9 mouse cellular contexts compared by ENCODE assay signal in genomic region chr13:97193420-97193819, GRCm38 (mm10). TPM values are rescaled to one million over a fixed set of nuclear protein-coding genes. Genes with fewer than 3 reads are reported as not detected.
DNase-seq lines count a peak whose midpoint lies in the region; ATAC-seq lines count a peak whose summit lies in the region.
"Had no signal": no experiment of that assay in that cellular context is flagged by ENCODE, and none has a peak within 500 bp of the region (broad histone marks: within the 10 kb centered on the region; RNA-seq: fewer than 3 reads in every experiment).

No protein-coding gene starts in this region.

- no peak overlapping the region for H3K4me2 ChIP-seq in embryonic facial prominence, embryonic 14.5 days (ENCODE audit: low read depth, low read length)

- H3K4me3 ChIP-seq in embryonic facial prominence, embryonic 14.5 days (ENCODE audit: low read depth, low read length): no peak overlapping the region
- H3K4me3 ChIP-seq in embryonic facial prominence, embryonic 10.5 days: no peak overlapping the region

- no peaks in the 10 kb centered on the region for H3K27me3 ChIP-seq in embryonic facial prominence, embryonic 14.5 days (replicated peaks; ENCODE audit: control insufficient read depth, insufficient read depth, low read length)
- H3K27me3 ChIP-seq in embryonic facial prominence, embryonic 10.5 days (replicated peaks; ENCODE audit: low read depth, poor library complexity, severe bottlenecking): peaks cover 11% of the 10 kb centered on the region

- DNase-seq in embryonic facial prominence, embryonic 14.5 days (ENCODE audit: low spot score): peak; percentile 80
- no peak for DNase-seq in embryonic facial prominence, embryonic 10.5 days (ENCODE audit: low spot score)
- peak; percentile 52 for DNase-seq in 3T3-L1 (ENCODE audit: low read depth, low spot score)
- peak; percentile 96 for DNase-seq in cerebellum, postnatal 10 days
- peak; percentile 70 to 74 for DNase-seq in heart, postnatal 36 days
- DNase-seq in left cerebral cortex, postnatal 25 days (ENCODE audit: low spot score in 2 of 2): peak; percentile 56 to 76
- DNase-seq in testis, postnatal 14 days (ENCODE audit: low spot score): peak; percentile 32
- DNase-seq in retina, postnatal 1 day: no peak

- intact Hi-C loops in heart, postnatal 36 days (cut with DNase I): loop anchor here (10.0 kb wide), 1 partner anchor 1071 kb away; the partner anchor contains the start of genes Ankra2 and Utp15
- intact Hi-C loops in left cerebral cortex, postnatal 25 days (cut with DNase I): no loop called here

- H3K4me1 ChIP-seq in embryonic facial prominence, embryonic 14.5 days (ENCODE audit: control insufficient read depth, insufficient read depth, low read length): no peaks in the 10 kb centered on the region; the same call in 1 of the 2 replicates
- H3K4me1 ChIP-seq in embryonic facial prominence, embryonic 10.5 days: peaks cover 17% of the 10 kb centered on the region; the same call in 1 of the 2 replicates

- H3K36me3 ChIP-seq in embryonic facial prominence, embryonic 14.5 days (ENCODE audit: control insufficient read depth, insufficient read depth, low read length): 0 out of 2 replicates have a peak, but pooled peaks cover 4% of the 10 kb centered on the region
- H3K36me3 ChIP-seq in embryonic facial prominence, embryonic 10.5 days (replicated peaks): 0 out of 2 replicates have a peak, but pooled peaks cover 3% of the 10 kb centered on the region

- no peak for ATAC-seq in embryonic facial prominence, embryonic 14.5 days (ENCODE audit: low read depth)

- no peak overlapping the region for H3K9ac ChIP-seq in embryonic facial prominence, embryonic 14.5 days (ENCODE audit: low read depth, low read length)

- H3K9me3 ChIP-seq in embryonic facial prominence, embryonic 14.5 days (ENCODE audit: control insufficient read depth, low read length): no peaks in the 10 kb centered on the region
- no peaks in the 10 kb centered on the region for H3K9me3 ChIP-seq in embryonic facial prominence, embryonic 10.5 days

- no peak overlapping the region for H3K27ac ChIP-seq in embryonic facial prominence, embryonic 14.5 days (replicated peaks; ENCODE audit: low read depth, low read length)
- no peak overlapping the region for H3K27ac ChIP-seq in embryonic facial prominence, embryonic 10.5 days (replicated peaks)
- H3K27ac ChIP-seq: kidney, postnatal 0 days had no signal

- WGBS in embryonic facial prominence, embryonic 14.5 days: 47% methylated on average over 7 of the region's 7 CpGs
- WGBS in embryonic facial prominence, embryonic 10.5 days: 72% methylated on average over 7 of the region's 7 CpGs

RNA-seq across cellular contexts. Expression of gene Hexb, which starts 4.7 kb away (rescaled TPM):
- polyA plus RNA-seq in embryonic facial prominence, embryonic 14.5 days (2014; fragmentation: Nextera tagmentation; extraction: Ambion mirVana): 44.4 and 46.0 TPM in 2 replicates
- 14.1 and 18.4 TPM in 2 replicates for polyA plus RNA-seq in embryonic facial prominence, embryonic 10.5 days (2016; fragmentation: Nextera tagmentation; extraction: Ambion mirVana)
- total RNA-seq in heart, postnatal 36 days (2021): 10 to 100 TPM; 24.8 to 28.0 TPM
- total RNA-seq in left cerebral cortex, postnatal 25 days (2021): 100 to 1,000 TPM; 108 to 122 TPM

RNA-seq across cellular contexts. Expression of gene Enc1, which starts 47.5 kb away (rescaled TPM):
- 9.5 TPM in 2 replicates for polyA plus RNA-seq in embryonic facial prominence, embryonic 14.5 days (2014; fragmentation: Nextera tagmentation; extraction: Ambion mirVana)
- 5.6 and 6.8 TPM in 2 replicates for polyA plus RNA-seq in embryonic facial prominence, embryonic 10.5 days (2016; fragmentation: Nextera tagmentation; extraction: Ambion mirVana)
- 1 to 10 TPM; 4.7 to 8.1 TPM for total RNA-seq in heart, postnatal 36 days (2021)
- total RNA-seq in left cerebral cortex, postnatal 25 days (2021): 100 to 1,000 TPM; 573 to 716 TPM

RNA-seq across cellular contexts. Expression of gene Gfm2, which starts 55.7 kb away (rescaled TPM):
- polyA plus RNA-seq in embryonic facial prominence, embryonic 14.5 days (2014; fragmentation: Nextera tagmentation; extraction: Ambion mirVana): 21.7 and 23.1 TPM in 2 replicates
- polyA plus RNA-seq in embryonic facial prominence, embryonic 10.5 days (2016; fragmentation: Nextera tagmentation; extraction: Ambion mirVana): 40.9 and 43.5 TPM in 2 replicates
- 10 to 100 TPM; 50.5 to 50.7 TPM for total RNA-seq in heart, postnatal 36 days (2021)
- 10 to 100 TPM; 22.4 to 26.4 TPM for total RNA-seq in left cerebral cortex, postnatal 25 days (2021)

RNA-seq across cellular contexts. Expression of gene Nsa2, which starts 55.7 kb away (rescaled TPM):
- 74.3 and 77.3 TPM in 2 replicates for polyA plus RNA-seq in embryonic facial prominence, embryonic 14.5 days (2014; fragmentation: Nextera tagmentation; extraction: Ambion mirVana)
- 64.1 and 66.6 TPM in 2 replicates for polyA plus RNA-seq in embryonic facial prominence, embryonic 10.5 days (2016; fragmentation: Nextera tagmentation; extraction: Ambion mirVana)
- 10 to 100 TPM; 42.6 to 49.5 TPM for total RNA-seq in heart, postnatal 36 days (2021)
- 10 to 100 TPM; 38.0 to 41.1 TPM for total RNA-seq in left cerebral cortex, postnatal 25 days (2021)

Comparison
In these comparisons a context has a peak if more than half of its experiments do, and no peak if none do; other contexts are left out.
1. DNase-seq: peak in embryonic facial prominence, embryonic 14.5 days (single experiment), 3T3-L1 (single experiment), cerebellum, postnatal 10 days (2 of 2), heart, postnatal 36 days (2 of 2), left cerebral cortex, postnatal 25 days (2 of 2) and testis, postnatal 14 days (single experiment); none in embryonic facial prominence, embryonic 10.5 days (single experiment) and retina, postnatal 1 day (single experiment).
2. RNA of gene Enc1, which starts 47.5 kb away (total RNA-seq): 573 to 716 TPM in left cerebral cortex, postnatal 25 days; 4.7 to 8.1 TPM in heart, postnatal 36 days; every median in the first group is over 10 times any median in the second.